Mouse (Mus musculus) CD4-positive helper T cell, adult 2 months (primary cell): ENCODE measurements around the gene Trmt10a.

Experiments
- DNase-seq: peaks from one replicate; pipeline ENCODE4 v3.0.0-alpha.2; 2012; ENCODE audit warnings: low read depth, missing footprints, low spot score

Gene Trmt10a

GRCm38 (mm10) chr3:138197556-138197955 is 54.3 kb downstream of the Trmt10a start:
- DNase-seq = no peak

GRCm38 (mm10) chr3:138197973-138198721 is 54.9 kb downstream of the Trmt10a start:
- peak; percentile 71 for DNase-seq

- no peak for DNase-seq
Observed at GRCm38 (mm10) chr3:138198722-138199068, 55.4 kb downstream of the Trmt10a start.

GRCm38 (mm10) chr3:138208821-138209220 is 65.6 kb downstream of the Trmt10a start:
- DNase-seq = no peak
